Mouse (Mus musculus): ENCODE measurements around the gene Ankrd9. TPM values are rescaled to one million over a fixed set of nuclear protein-coding genes. Genes with fewer than 3 reads are reported as not detected.

The Ankrd9 gene
- 6.0 and 6.3 TPM in 2 replicates for polyA plus RNA-seq (2015; fragmentation: Nextera tagmentation; extraction: Ambion mirVana)

GRCm38 (mm10) chr12:110978607-110979406 lies at the start of gene Ankrd9:
Ankrd9 (minus strand) TSS chr12:110979040.
- H3K9ac ChIP-seq (replicated peaks) = peak within 1 kb of the TSS; percentile 87
- H3K27ac ChIP-seq = peak within 1 kb of the TSS; percentile 71
- peak; percentile 97 for ATAC-seq
- under 1% methylated on average over 63 of the region's 90 CpGs for WGBS
- peak within 1 kb of the TSS; percentile 95 for H3K4me2 ChIP-seq (replicated peaks)
- no peaks in the 10 kb centered on the region for H3K27me3 ChIP-seq
- peaks cover 15% of the 10 kb centered on the region for H3K4me1 ChIP-seq (replicated peaks)
- H3K9me3 ChIP-seq = no peaks in the 10 kb centered on the region
- peaks cover 33% of the 10 kb centered on the region for H3K36me3 ChIP-seq
- peak within 1 kb of the TSS; percentile 87 for H3K4me3 ChIP-seq (replicated peaks)

- Histone ChIP-seq H3K4me3 (replicated peaks) (no peak overlapping the region), H3K9me3 (no peaks in the 10 kb centered on the region), H3K9ac (replicated peaks) (no peak overlapping the region), H3K4me1 (replicated peaks) (no peaks in the 10 kb centered on the region), H3K36me3 (no peaks in the 10 kb centered on the region), H3K27ac (no peak overlapping the region), H3K4me2 (replicated peaks) (no peak overlapping the region), H3K27me3 (no peaks in the 10 kb centered on the region)
- WGBS = 73% methylated on average over 3 of the region's 3 CpGs
- no peak for ATAC-seq
Measured at GRCm38 (mm10) chr12:111021577-111021976, 42.7 kb upstream of the Ankrd9 start.

GRCm38 (mm10) chr12:111021138-111021537 lies 42.3 kb upstream of the Ankrd9 start:
- no peak overlapping the region for H3K27ac ChIP-seq
- 26% methylated on average over 1 of the region's 1 CpGs for WGBS
- H3K9ac ChIP-seq (replicated peaks) = no peak overlapping the region
- no peak overlapping the region for H3K4me2 ChIP-seq (replicated peaks)
- H3K36me3 ChIP-seq = no peaks in the 10 kb centered on the region
- no peak overlapping the region for H3K4me3 ChIP-seq (replicated peaks)
- no peaks in the 10 kb centered on the region for H3K9me3 ChIP-seq
- no peaks in the 10 kb centered on the region for H3K27me3 ChIP-seq
- no peak for ATAC-seq
- no peaks in the 10 kb centered on the region for H3K4me1 ChIP-seq (replicated peaks)

GRCm38 (mm10) chr12:111019086-111019485 lies 40.2 kb upstream of the Ankrd9 start:
- WGBS = 93% methylated on average over 2 of the region's 2 CpGs
- Histone ChIP-seq H3K9ac (replicated peaks) (no peak overlapping the region), H3K4me3 (replicated peaks) (no peak overlapping the region), H3K27ac (no peak overlapping the region), H3K4me2 (replicated peaks) (no peak overlapping the region), H3K9me3 (no peaks in the 10 kb centered on the region), H3K4me1 (replicated peaks) (no peaks in the 10 kb centered on the region), H3K36me3 (no peaks in the 10 kb centered on the region), H3K27me3 (no peaks in the 10 kb centered on the region)
- no peak for ATAC-seq

GRCm38 (mm10) chr12:111018068-111018467 lies 39.2 kb upstream of the Ankrd9 start:
- H3K4me1 ChIP-seq (replicated peaks) = no peaks in the 10 kb centered on the region
- H3K27me3 ChIP-seq = no peaks in the 10 kb centered on the region
- ATAC-seq = no peak
- WGBS = 91% methylated on average over 11 of the region's 11 CpGs
- H3K27ac ChIP-seq = no peak overlapping the region
- H3K9ac ChIP-seq (replicated peaks) = no peak overlapping the region
- no peak overlapping the region for H3K4me3 ChIP-seq (replicated peaks)
- no peaks in the 10 kb centered on the region for H3K36me3 ChIP-seq
- H3K9me3 ChIP-seq = no peaks in the 10 kb centered on the region
- no peak overlapping the region for H3K4me2 ChIP-seq (replicated peaks)

GRCm38 (mm10) chr12:111016807-111017206 lies 38.0 kb upstream of the Ankrd9 start:
- H3K9me3 ChIP-seq = no peaks in the 10 kb centered on the region
- WGBS = 90% methylated on average over 3 of the region's 3 CpGs
- no peaks in the 10 kb centered on the region for H3K4me1 ChIP-seq (replicated peaks)
- H3K9ac ChIP-seq (replicated peaks) = no peak overlapping the region
- H3K27me3 ChIP-seq = no peaks in the 10 kb centered on the region
- no peak overlapping the region for H3K4me2 ChIP-seq (replicated peaks)
- no peak overlapping the region for H3K27ac ChIP-seq
- H3K4me3 ChIP-seq (replicated peaks) = no peak overlapping the region
- H3K36me3 ChIP-seq = no peaks in the 10 kb centered on the region
- ATAC-seq = no peak

- Histone ChIP-seq H3K27me3 (no peaks in the 10 kb centered on the region), H3K9ac (replicated peaks) (no peak overlapping the region), H3K36me3 (no peaks in the 10 kb centered on the region), H3K4me1 (replicated peaks) (peaks cover 12% of the 10 kb centered on the region), H3K4me2 (replicated peaks) (no peak overlapping the region), H3K27ac (no peak overlapping the region), H3K4me3 (replicated peaks) (no peak overlapping the region), H3K9me3 (no peaks in the 10 kb centered on the region)
- WGBS = 80% methylated on average over 6 of the region's 6 CpGs
- ATAC-seq = no peak
Measured at GRCm38 (mm10) chr12:111009615-111010257, 30.9 kb upstream of the Ankrd9 start.

- no peak for ATAC-seq
- H3K36me3 ChIP-seq = no peaks in the 10 kb centered on the region
- no peaks in the 10 kb centered on the region for H3K27me3 ChIP-seq
- 70% methylated on average over 11 of the region's 11 CpGs for WGBS
- no peak overlapping the region for H3K27ac ChIP-seq
- no peak overlapping the region for H3K4me3 ChIP-seq (replicated peaks)
- H3K4me1 ChIP-seq (replicated peaks) = peaks cover 12% of the 10 kb centered on the region
- H3K9ac ChIP-seq (replicated peaks) = no peak overlapping the region
- no peaks in the 10 kb centered on the region for H3K9me3 ChIP-seq
- no peak overlapping the region for H3K4me2 ChIP-seq (replicated peaks)
Measured at GRCm38 (mm10) chr12:111008500-111009490, 30.0 kb upstream of the Ankrd9 start.

- no peak for ATAC-seq
- no peak overlapping the region for H3K4me2 ChIP-seq (replicated peaks)
- no peaks in the 10 kb centered on the region for H3K27me3 ChIP-seq
- peaks cover 12% of the 10 kb centered on the region for H3K4me1 ChIP-seq (replicated peaks)
- H3K4me3 ChIP-seq (replicated peaks) = no peak overlapping the region
- no peaks in the 10 kb centered on the region for H3K9me3 ChIP-seq
- 0 out of 2 replicates have a peak overlapping the region, but pooled peaks have one; percentile 36 for H3K9ac ChIP-seq (replicated peaks)
- H3K36me3 ChIP-seq = no peaks in the 10 kb centered on the region
- WGBS = 78% methylated on average over 14 of the region's 14 CpGs
- H3K27ac ChIP-seq = no peak overlapping the region
Measured at GRCm38 (mm10) chr12:111007134-111008103, 28.6 kb upstream of the Ankrd9 start.

GRCm38 (mm10) chr12:111006339-111006738 lies 27.5 kb upstream of the Ankrd9 start:
- no peak overlapping the region for H3K4me2 ChIP-seq (replicated peaks)
- 78% methylated on average over 5 of the region's 5 CpGs for WGBS
- H3K27me3 ChIP-seq = no peaks in the 10 kb centered on the region
- H3K9me3 ChIP-seq = no peaks in the 10 kb centered on the region
- H3K4me3 ChIP-seq (replicated peaks) = no peak overlapping the region
- no peak overlapping the region for H3K9ac ChIP-seq (replicated peaks)
- peak; percentile 40; the same call in 1 of the 2 replicates for ATAC-seq
- peaks cover 12% of the 10 kb centered on the region for H3K4me1 ChIP-seq (replicated peaks)
- no peak overlapping the region for H3K27ac ChIP-seq
- no peaks in the 10 kb centered on the region for H3K36me3 ChIP-seq

GRCm38 (mm10) chr12:111005803-111006202 lies 27.0 kb upstream of the Ankrd9 start:
- H3K4me2 ChIP-seq (replicated peaks) = no peak overlapping the region
- no peak overlapping the region for H3K4me3 ChIP-seq (replicated peaks)
- no peak for ATAC-seq
- no peak overlapping the region for H3K9ac ChIP-seq (replicated peaks)
- H3K9me3 ChIP-seq = no peaks in the 10 kb centered on the region
- 68% methylated on average over 6 of the region's 6 CpGs for WGBS
- peaks cover 12% of the 10 kb centered on the region for H3K4me1 ChIP-seq (replicated peaks)
- H3K27ac ChIP-seq = no peak overlapping the region
- no peaks in the 10 kb centered on the region for H3K36me3 ChIP-seq
- H3K27me3 ChIP-seq = no peaks in the 10 kb centered on the region

Measured in midbrain, embryonic 13.5 days (tissue).